Mouse (Mus musculus) kidney, adult 2 months (tissue): ENCODE measurements around the gene Stk38.

Experiments
- CTCF ChIP-seq: fragments of 200-500 bp; conservative IDR thresholded peaks from 2 replicates; pipeline ENCODE4 v1.5.1; 2011; ENCODE audit warnings: low read depth, mild to moderate bottlenecking, control low read depth, low read length, moderate library complexity, mixed read lengths; ENCODE audit not compliant: insufficient read depth, insufficient read length
- POLR2A ChIP-seq: fragments of 200-500 bp; IDR thresholded peaks from one replicate; pipeline ENCODE4 v1.6.1; 2011; ENCODE audit warnings: low read depth, low read length, control low read depth

DNA sequence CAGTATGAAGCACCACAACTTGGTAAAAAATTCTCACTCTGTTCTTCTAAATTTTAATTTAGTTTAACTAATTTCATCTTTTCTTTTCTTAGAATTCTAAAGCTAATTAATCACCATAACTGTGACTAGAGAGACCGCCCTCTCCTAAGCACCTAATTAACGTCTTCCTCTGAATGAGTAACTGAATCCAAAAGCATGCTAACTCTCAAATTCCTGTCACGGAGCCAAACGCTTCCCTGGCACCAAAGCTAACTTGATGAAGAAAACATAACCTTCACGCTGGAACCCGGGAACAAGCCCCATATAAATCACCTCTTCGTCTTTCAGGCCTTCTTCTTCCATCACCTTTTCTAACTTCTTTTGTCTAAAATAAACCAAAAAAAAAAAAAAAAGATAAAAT lies 15.7 kb downstream of the Stk38 start:
- TF ChIP-seq CTCF (no peak), POLR2A (no peak)
